Mouse (Mus musculus) layer of hippocampus, adult 8-10 months (tissue): Measurements from ENCODE around the gene Npcd. TPM values are rescaled to one million over a fixed set of nuclear protein-coding genes. Genes with fewer than 3 reads are reported as not detected.
A peak's percentile ranks its signal among the peaks of the same experiment; 100 is the strongest.

Experiments used
- DNase-seq, 2 experiments: peaks; one replicate each; pipeline ENCODE4 v3.0.0; 2022; ENCODE audit warnings: low spot score in 2 of 2
- total RNA-seq, 4 experiments: library from RNA; stranded (reverse); gene quantifications; 2 replicates each; pipeline ENCODE4 v1.2.4; 2022

The Npcd gene
- total RNA-seq, 4 experiments from 2014 or later = 2.8 to 19.9 (median 12.1) TPM

DNA sequence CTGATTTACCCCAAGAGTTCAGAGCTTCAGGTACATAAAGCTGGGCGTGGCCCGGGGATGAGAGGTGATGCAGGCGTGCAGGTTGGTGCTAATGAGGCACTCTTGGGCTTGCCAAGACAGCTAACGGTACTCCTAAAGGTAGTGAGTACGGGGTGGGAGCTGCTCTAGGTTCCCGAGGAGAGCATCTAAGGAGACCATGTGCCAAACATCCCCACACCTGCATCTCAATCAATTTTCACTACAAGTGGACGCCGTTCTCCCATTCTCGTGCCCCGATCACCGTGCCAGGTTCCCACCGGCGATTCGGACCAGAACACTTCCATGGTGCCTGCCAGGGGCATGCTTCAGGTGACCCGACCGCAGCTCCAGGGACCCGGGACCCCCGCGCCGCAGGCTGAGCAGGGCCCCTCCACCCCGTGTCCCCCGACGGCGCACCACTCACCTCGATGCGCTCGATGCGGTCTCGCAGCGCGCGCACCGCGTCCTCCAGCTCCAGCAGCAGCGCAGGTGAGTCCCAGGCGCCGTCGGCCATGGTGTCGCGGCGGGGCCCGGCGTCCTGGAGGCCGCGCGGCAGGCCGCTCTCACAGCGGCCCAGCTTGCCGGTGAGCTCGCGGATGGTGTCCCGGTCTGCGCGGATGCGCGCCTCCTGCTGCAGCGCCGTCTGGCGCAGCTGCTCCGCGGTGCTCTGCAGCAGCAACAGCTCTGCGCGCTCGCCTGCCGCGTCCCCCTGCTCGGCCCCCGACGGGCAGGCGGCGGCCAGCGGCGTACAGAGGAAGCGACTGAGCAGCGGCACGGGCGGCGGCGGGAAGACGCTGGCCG, 30.3 kb downstream of the Npcd start:
- no peak for DNase-seq

- no peak for DNase-seq
Observed at GRCm38 (mm10) chr15:79802304-79802703, 31.7 kb downstream of the Npcd start.

DNA sequence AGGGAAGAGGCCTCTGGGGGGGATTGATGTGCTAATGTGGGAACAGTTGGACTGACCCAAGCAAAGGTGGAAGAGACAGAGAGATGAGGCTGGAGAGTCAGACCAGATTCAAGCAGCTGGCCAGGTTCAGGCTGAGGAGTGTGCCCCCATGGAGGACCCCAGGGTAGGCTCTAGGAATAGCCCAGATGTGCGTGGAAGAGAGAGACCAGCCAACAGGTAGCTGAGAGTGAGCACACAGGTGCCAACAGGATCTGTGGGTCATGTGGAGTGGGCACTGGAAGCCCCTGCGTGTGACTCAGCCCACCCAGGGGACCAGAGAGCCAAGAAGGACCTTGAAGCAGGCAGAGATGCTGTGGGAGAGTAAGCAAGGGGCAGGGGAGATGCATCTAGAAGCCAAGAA, 32.4 kb downstream of the Npcd start:
- no peak for DNase-seq

GRCm38 (mm10) chr15:79800701-79801100, 33.3 kb downstream of the Npcd start:
- DNase-seq = no peak

GRCm38 (mm10) chr15:79798591-79798990, 35.4 kb downstream of the Npcd start:
- DNase-seq = no peak

DNA sequence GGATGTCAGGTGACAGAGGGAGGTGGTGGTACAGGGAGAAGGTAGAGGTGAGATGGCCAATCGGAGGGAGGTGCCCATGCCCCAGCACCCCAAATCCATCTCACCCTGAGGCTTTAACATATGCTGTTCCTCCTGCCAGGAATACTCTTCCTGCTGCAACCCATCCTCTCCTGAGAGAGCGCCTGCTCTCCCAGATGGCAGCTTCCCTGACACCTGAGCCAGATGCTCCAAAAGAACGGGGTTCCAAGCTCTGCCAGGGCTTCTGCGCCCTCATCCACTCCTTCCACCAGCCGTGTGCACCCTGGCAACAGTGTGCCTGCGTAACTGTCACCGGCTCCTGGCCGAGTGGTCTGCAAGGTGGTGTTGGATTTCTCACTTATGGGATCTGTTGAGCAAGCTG, 36.4 kb downstream of the Npcd start:
- no peak for DNase-seq

DNA sequence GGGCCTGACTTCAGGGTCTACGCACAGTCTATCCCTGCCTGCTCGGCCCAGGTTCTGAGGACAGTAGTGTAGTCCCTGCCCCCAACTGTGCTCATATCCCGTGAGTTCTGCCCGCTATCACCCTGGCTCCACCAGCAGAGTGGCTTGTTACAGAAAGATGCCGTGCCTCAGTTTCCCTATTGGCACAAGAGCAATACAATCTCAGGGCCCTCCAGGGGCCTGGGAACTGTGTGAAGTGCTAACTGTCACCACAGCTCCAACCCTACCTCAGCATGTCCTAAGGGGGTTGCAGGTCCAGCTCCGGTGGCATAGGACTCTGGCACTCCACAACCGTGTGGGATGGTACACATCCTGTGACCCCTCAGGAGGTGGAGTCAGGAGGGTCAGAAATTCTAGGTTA, 36.9 kb downstream of the Npcd start:
- DNase-seq = no peak

DNA sequence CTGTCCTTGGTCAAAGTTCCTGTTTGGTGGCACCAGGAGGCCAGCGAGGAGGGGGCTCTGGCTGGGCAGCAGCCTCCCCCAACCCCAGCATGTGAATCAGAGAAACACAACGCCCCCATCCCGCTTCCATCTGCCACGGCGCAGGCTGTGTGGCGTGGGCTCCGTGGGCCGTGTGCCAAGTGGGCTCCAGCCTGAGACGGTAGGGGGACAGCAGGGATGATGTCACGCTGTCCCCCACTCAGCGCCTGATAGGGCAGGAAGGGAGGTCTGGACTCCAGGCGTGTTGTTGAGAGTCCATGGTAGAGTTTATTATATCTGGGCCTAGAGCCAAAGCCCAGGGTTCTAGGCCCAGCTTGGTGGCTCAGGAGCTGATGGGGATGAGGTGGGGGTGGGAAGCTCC, 37.8 kb downstream of the Npcd start:
- peak; percentile 63 to 80 for DNase-seq

DNA sequence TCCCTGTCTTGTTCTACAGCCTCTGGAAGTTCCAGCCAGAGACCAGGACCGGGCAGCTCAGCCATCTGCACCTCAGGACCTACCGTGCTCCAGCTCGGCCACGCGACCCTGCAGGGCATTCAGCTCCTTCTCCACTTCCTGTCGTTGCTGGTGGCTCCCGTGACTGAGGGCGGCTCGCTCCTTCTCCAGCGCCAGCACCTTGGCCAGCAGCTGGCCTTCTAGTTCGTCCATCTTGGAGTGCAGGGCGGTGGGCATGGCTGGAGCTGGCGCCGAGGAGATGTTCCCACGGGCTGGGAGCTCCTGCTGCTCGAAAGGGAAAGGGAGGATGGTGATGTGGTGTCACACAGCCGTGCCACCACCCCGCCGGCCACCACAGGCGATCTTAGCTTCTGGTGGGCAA, 39.9 kb downstream of the Npcd start:
- no peak for DNase-seq

DNA sequence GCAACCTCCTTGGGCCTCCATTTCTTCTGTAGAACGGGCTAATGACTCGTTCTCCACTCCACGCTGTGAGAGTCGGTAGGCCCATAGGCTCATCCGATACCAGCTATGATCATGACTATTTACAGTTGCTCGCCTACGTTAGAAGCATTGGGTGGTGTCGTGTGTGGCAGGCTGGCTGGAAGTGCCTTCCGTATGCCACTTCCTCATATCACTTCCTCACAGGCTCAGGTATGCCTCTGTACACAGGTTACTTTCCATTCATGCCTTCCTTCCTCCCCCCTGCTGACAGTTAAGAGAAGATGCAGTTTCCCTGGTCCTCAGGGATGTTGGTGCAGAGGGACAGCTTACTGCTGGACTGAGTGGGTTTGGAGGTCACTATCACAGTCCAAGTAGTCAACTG, 41.0 kb downstream of the Npcd start:
- no peak for DNase-seq

GRCm38 (mm10) chr15:79792455-79792854, 41.6 kb downstream of the Npcd start:
- DNase-seq = no peak

- DNase-seq = no peak
Observed at GRCm38 (mm10) chr15:79791502-79791901, 42.5 kb downstream of the Npcd start.

DNA sequence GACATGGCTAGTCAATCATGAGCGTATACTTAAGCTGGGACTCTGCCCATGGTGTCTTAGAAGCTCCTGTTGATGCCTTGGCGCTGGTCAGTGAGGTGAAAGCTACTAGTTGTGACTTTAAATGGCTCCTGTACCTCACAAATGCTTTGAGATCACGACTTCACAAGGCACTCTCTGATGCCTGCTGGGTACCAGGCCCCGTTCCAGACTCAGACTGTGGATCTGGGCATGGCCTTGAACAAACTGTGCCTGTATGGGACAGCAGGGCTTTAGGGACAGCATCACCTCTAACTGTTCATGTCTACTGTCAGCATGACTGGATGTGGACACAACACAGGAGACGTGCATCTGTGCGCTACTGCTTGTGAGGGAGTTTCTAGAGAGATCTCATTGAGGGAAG, 43.1 kb downstream of the Npcd start:
- no peak for DNase-seq

DNA sequence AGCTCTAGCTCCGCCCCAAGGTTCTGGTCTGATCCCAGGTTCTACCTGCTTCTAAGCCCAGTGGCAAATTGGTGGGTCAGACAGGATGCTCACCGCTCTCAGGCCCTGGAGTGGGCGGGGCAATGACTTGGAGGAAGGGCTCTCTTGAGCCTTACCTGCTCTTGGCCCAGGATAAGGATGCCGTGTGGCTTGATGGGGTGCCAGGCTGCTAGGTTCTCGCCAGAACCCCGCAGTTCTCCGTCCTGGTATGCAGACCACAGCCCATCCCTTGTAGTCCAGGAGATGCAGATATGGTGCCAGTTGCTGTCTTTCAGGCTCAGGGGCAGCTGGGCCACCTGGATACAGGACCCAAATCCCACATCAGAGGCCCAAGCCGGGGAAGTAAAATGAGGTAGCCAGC, 43.9 kb downstream of the Npcd start:
- no peak for DNase-seq

DNA sequence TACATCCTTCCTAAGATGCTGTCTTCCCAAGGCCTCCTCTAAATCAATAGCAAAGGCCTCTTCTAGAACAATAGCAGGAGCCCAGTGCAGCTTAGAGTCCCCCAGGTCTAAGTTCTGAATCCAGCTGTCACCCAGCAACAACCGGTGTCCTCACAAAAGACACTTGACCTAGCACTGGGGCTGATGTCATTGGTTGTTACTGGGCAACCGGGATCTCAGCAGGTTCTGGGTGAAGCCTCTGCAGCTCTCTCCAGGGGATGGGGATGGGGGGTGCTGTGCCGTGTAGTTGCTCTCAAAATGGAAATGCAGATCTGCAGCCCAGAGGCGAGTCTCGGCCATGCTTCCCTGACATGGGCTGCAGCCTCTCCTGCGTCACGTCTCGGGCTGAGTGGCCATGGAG, 46.2 kb downstream of the Npcd start:
- no peak for DNase-seq

DNA sequence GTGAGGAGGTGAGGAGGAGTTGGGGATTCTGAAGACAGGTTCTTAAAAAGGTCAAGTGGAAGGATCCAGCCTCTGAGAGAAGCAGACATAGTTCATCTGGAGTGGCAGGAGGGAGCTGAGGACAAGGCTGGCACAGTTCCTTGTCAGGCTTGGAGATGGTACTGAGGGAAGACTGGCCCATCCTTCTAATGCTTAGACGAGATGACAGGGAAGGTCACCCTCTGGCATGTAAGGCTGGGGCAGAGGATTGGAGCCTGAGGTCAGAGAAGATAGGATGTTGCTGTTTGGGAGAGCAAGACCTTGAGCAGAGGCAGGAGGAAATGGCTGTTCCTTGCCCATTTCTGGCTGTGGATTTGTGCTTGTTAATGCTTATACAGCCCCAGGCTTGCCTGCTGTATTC, 49.0 kb downstream of the Npcd start:
- DNase-seq = no peak

DNA sequence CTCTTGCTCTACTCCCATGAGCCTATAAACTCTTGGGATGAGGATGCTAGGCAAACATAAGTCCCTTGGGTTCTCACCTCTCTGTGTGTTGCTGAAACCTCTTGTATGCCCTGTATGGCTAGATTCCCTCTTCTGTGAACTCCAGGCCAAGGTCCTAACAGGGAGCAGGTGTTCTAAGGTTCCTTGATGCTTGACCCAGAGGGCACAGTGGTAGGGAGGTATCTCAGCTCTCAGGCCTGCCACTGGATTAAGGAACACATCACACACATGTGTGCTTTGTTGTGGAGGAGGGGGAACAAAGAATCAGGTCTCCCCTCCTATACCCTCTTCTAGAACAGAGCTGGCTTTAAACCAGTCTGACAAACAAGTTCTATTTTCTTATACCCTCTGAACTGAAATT, 56.3 kb downstream of the Npcd start, which contains the start of gene Dnal4:
Dnal4 (minus strand) TSS at position 101 of the 400 bp plus-strand sequence.
- no peak for DNase-seq

DNA sequence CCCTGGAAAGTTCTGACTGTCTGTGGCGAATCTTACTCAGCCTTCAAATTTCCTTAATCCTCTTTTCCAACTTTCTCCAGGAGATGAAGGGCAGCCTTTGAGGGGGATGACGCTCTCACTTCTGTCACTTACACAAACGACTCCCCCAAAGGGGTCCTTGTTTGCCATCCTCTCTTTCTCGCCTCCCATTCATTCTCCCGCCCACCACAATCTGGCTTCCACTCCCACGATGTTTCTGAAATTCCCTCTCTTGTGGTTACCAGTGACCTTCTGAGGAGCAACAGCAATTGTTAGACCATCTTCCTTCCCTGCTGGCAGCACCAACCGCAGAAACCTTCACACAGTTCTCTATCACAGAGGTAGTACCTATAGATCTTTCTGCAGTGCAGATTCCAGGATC, 58.4 kb downstream of the Npcd start:
- no peak for DNase-seq

DNA sequence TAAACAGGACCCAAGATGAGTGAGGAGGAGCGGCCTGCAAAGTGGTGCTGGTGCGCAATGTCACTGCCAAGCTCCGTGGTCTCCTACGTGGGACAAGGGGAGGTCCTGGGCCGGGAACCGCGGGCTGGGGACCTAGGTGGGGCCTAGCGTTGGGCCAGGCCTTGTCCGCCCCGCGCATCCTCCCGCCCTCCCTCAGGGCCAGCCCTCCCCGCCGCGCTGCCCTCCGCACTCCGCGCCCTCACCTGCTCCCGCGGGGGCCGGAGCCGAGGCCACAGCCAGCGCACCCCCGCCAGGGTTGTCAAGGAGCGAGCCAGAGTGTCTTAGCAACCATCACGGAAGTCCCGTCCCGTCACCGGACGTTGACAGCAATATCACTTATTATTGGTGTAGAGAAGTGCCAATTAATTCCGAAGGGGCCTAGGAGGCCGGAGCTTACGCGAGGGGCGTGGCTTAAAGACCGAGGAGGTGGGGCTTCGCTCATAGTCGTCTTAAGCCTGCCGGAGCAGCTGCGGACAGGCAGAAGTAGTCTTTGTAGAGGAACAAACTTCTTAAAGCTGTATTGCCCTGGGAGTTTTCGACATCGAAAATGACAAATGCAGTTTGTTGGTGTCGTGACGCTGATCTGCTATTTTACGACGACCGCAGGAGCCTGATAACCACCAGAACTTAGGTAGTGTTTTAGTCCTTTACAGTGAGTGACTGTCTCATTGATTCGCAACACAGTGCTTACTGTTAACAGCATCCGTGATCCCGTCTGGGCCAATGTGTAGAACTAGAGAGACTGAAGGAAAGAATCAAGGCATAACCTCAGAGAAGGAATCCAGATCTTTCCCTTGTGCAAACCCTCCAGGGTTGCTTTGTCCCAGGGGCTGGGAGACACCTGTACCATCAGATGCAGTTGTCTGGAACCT, 59.7 kb downstream of the Npcd start:
- DNase-seq = peak; percentile 96 to 97

- DNase-seq = no peak
Observed at GRCm38 (mm10) chr15:79770629-79771240, 63.3 kb downstream of the Npcd start.

- no peak for DNase-seq
Observed at GRCm38 (mm10) chr15:79768302-79768701, 65.7 kb downstream of the Npcd start.
